Mouse (Mus musculus) stomach, embryonic 16.5 days (tissue): ENCODE measurements at regions not wholly inside any gene's neighbourhood (a gene's known extent, or its start where the extent isn't known, plus 50 kb on each side); places are given as distances from the start of the nearest gene placed in this dataset.

Experiments
- ATAC-seq: fragments of 200-750 bp; cut with Nextera tagmentation; 2 replicates; pipeline ENCODE4 v1.8.0; 2017; ENCODE audit warnings: moderate number of reproducible peaks, moderate TSS enrichment; ENCODE audit not compliant: insufficient read depth, low FRiP score
- H3K27ac ChIP-seq: fragments of 300-500 bp; sonication (generic); 2 replicates; pipeline ENCODE4 v1.5.1; 2014; ENCODE audit warnings: low read length
- H3K27me3 ChIP-seq: fragments of 300-500 bp; sonication (generic); 2 replicates; pipeline ENCODE4 v1.6.1; 2014; ENCODE audit warnings: low read length, control low read depth, mixed read lengths; ENCODE audit not compliant: control insufficient read depth, insufficient read depth
- H3K36me3 ChIP-seq: fragments of 300-500 bp; sonication (generic); 2 replicates; pipeline ENCODE4 v1.6.1; 2014; ENCODE audit warnings: low read length; ENCODE audit not compliant: control insufficient read depth, insufficient read depth
- H3K4me1 ChIP-seq: fragments of 300-500 bp; sonication (generic); 2 replicates; pipeline ENCODE4 v1.6.1; 2014; ENCODE audit warnings: low read length, control low read depth, mixed read lengths; ENCODE audit not compliant: control insufficient read depth, insufficient read depth
- H3K4me2 ChIP-seq: fragments of 300-500 bp; sonication (generic); 2 replicates; pipeline ENCODE4 v1.6.1; 2014; ENCODE audit warnings: low read depth, low read length, mixed read lengths
- H3K4me3 ChIP-seq: fragments of 300-500 bp; sonication (generic); replicated peaks from 2 replicates; pipeline ENCODE4 v1.5.1; 2014; ENCODE audit warnings: mild to moderate bottlenecking, low read length
- H3K9ac ChIP-seq: fragments of 300-500 bp; sonication (generic); 2 replicates; pipeline ENCODE4 v1.6.1; 2014; ENCODE audit warnings: low read length
- H3K9me3 ChIP-seq: fragments of 300-500 bp; sonication (generic); replicated peaks from 2 replicates; pipeline ENCODE4 v1.6.1; 2016; ENCODE audit warnings: low read length, control low read depth; ENCODE audit not compliant: control insufficient read depth
- WGBS: fragments of 180-500 bp; shearing (Covaris S2); extraction: QIAGEN DNeasy Blood & Tissue Kit; methylation state at CpG from one replicate; pipeline ENCODE4 v1.1.7; 2014; 5-methylcytosine and 5-hydroxymethylcytosine counted together

GRCm38 (mm10) chr11:9739098-9739497, 547.4 kb downstream of the Abca13 start:
- Histone ChIP-seq H3K9ac (no peak overlapping the region), H3K36me3 (no peaks in the 10 kb centered on the region), H3K27ac (no peak overlapping the region), H3K4me2 (no peak overlapping the region), H3K4me3 (no peak overlapping the region), H3K4me1 (no peaks in the 10 kb centered on the region), H3K9me3 (no peaks in the 10 kb centered on the region), H3K27me3 (no peaks in the 10 kb centered on the region)
- WGBS: 79% methylated on average over 5 of the region's 5 CpGs
- no peak for ATAC-seq

GRCm38 (mm10) chr11:9780240-9780901, 588.6 kb downstream of the Abca13 start:
- 77% methylated on average over 8 of the region's 8 CpGs for WGBS
- no peaks in the 10 kb centered on the region for H3K4me1 ChIP-seq
- no peaks in the 10 kb centered on the region for H3K36me3 ChIP-seq
- no peak overlapping the region for H3K4me2 ChIP-seq
- H3K4me3 ChIP-seq: no peak overlapping the region
- ATAC-seq: peak; percentile 69; the same call in 1 of the 2 replicates
- no peaks in the 10 kb centered on the region for H3K27me3 ChIP-seq
- no peaks in the 10 kb centered on the region for H3K9me3 ChIP-seq
- no peak overlapping the region for H3K9ac ChIP-seq
- no peak overlapping the region for H3K27ac ChIP-seq

GRCm38 (mm10) chr11:9793175-9793828, 601.6 kb downstream of the Abca13 start:
- H3K27ac ChIP-seq: no peak overlapping the region
- H3K4me2 ChIP-seq: no peak overlapping the region
- no peaks in the 10 kb centered on the region for H3K36me3 ChIP-seq
- no peaks in the 10 kb centered on the region for H3K9me3 ChIP-seq
- H3K4me1 ChIP-seq: no peaks in the 10 kb centered on the region
- no peaks in the 10 kb centered on the region for H3K27me3 ChIP-seq
- no peak overlapping the region for H3K4me3 ChIP-seq
- ATAC-seq: no peak
- no peak overlapping the region for H3K9ac ChIP-seq
- WGBS: 67% methylated on average over 2 of the region's 2 CpGs

- Histone ChIP-seq H3K4me2 (no peak overlapping the region), H3K27me3 (no peaks in the 10 kb centered on the region), H3K9me3 (no peaks in the 10 kb centered on the region), H3K27ac (no peak overlapping the region), H3K4me1 (no peaks in the 10 kb centered on the region), H3K4me3 (no peak overlapping the region), H3K9ac (no peak overlapping the region), H3K36me3 (no peaks in the 10 kb centered on the region)
- ATAC-seq: no peak
Measured at GRCm38 (mm10) chr11:9839636-9840035, 647.9 kb downstream of the Abca13 start.

- Histone ChIP-seq H3K9me3 (no peaks in the 10 kb centered on the region), H3K36me3 (no peaks in the 10 kb centered on the region), H3K4me3 (no peak overlapping the region), H3K27me3 (no peaks in the 10 kb centered on the region), H3K4me1 (no peaks in the 10 kb centered on the region), H3K9ac (no peak overlapping the region), H3K4me2 (no peak overlapping the region), H3K27ac (no peak overlapping the region)
- 69% methylated on average over 2 of the region's 2 CpGs for WGBS
- no peak for ATAC-seq
Measured at GRCm38 (mm10) chr11:9868454-9869130, 676.9 kb downstream of the Abca13 start.
